Comparison of ENCODE assay signal across 8 mouse cellular contexts in genomic region chr16:42444863-42445423, GRCm38 (mm10).
A peak's percentile ranks its signal among the peaks of the same experiment; 100 is the strongest.
DNase-seq lines count a peak whose midpoint lies in the region; ATAC-seq lines count a peak whose summit lies in the region.

No protein-coding gene starts in this region.

- H3K36me3 ChIP-seq in forebrain, embryonic 14.5 days (ENCODE audit: control insufficient read depth, insufficient read depth, low read length) = no peaks in the 10 kb centered on the region
- H3K36me3 ChIP-seq in midbrain, embryonic 16.5 days (ENCODE audit: control insufficient read depth, insufficient read depth, low read length) = no peaks in the 10 kb centered on the region

- H3K4me2 ChIP-seq in forebrain, embryonic 14.5 days (ENCODE audit: low read length) = peak overlapping the region; percentile 45
- peak overlapping the region; percentile 56 for H3K4me2 ChIP-seq in midbrain, embryonic 16.5 days (ENCODE audit: low read length)

- H3K9ac ChIP-seq in forebrain, embryonic 14.5 days (ENCODE audit: low read length) = peak overlapping the region; percentile 50; the same call in 1 of the 2 replicates
- H3K9ac ChIP-seq in midbrain, embryonic 16.5 days (ENCODE audit: low read depth, low read length) = peak overlapping the region; percentile 50; the same call in 1 of the 2 replicates

- ATAC-seq in forebrain, embryonic 14.5 days = peak; percentile 91
- peak; percentile 94 for ATAC-seq in midbrain, embryonic 16.5 days

- H3K4me1 ChIP-seq in forebrain, embryonic 14.5 days (ENCODE audit: control insufficient read depth, insufficient read depth, low read length) = peaks cover 16% of the 10 kb centered on the region; the same call in 1 of the 2 replicates
- peaks cover 14% of the 10 kb centered on the region; the same call in 1 of the 2 replicates for H3K4me1 ChIP-seq in midbrain, embryonic 16.5 days (ENCODE audit: control insufficient read depth, insufficient read depth, low read length)

- peak overlapping the region; percentile 82 for H3K27ac ChIP-seq in forebrain, embryonic 14.5 days (ENCODE audit: low read depth, low read length)
- peak overlapping the region; percentile 93 for H3K27ac ChIP-seq in midbrain, embryonic 16.5 days (ENCODE audit: low read length)

- no peaks in the 10 kb centered on the region for H3K27me3 ChIP-seq in forebrain, embryonic 14.5 days (replicated peaks; ENCODE audit: control insufficient read depth, insufficient read depth, low read length)
- no peaks in the 10 kb centered on the region for H3K27me3 ChIP-seq in midbrain, embryonic 16.5 days (ENCODE audit: control insufficient read depth, insufficient read depth, low read depth, low read length)

- no peaks in the 10 kb centered on the region for H3K9me3 ChIP-seq in forebrain, embryonic 14.5 days (replicated peaks; ENCODE audit: control insufficient read depth, low read length)
- 0 out of 2 replicates have a peak, but pooled peaks cover 3% of the 10 kb centered on the region for H3K9me3 ChIP-seq in midbrain, embryonic 16.5 days (replicated peaks; ENCODE audit: control insufficient read depth, low read length, poor library complexity, severe bottlenecking)

- 15% methylated on average over 6 of the region's 6 CpGs for WGBS in forebrain, embryonic 14.5 days
- 5% methylated on average over 6 of the region's 6 CpGs for whole genome bisulfite sequencing in midbrain, embryonic 16.5 days

- H3K4me3 ChIP-seq in forebrain, embryonic 14.5 days (ENCODE audit: low read depth, low read length) = peak overlapping the region; percentile 19
- H3K4me3 ChIP-seq in midbrain, embryonic 16.5 days (ENCODE audit: low read depth, low read length) = peak overlapping the region; percentile 15; the same call in 1 of the 2 replicates

- DNase-seq in embryo, embryonic 10.5 days (ENCODE audit: low spot score) = peak; percentile 55
- no peak for DNase-seq in embryo, embryonic 9.5 days (ENCODE audit: extremely low spot score)
- peak; percentile 13 for DNase-seq in ZHBTc4 (ENCODE audit: low read depth, low spot score)
- peak; percentile 81 for DNase-seq in forebrain, embryonic 14.5 days (ENCODE audit: low spot score)
- peak; percentile 29 to 40 for DNase-seq in layer of hippocampus, adult 8-10 months (ENCODE audit: low spot score in 2 of 2)
- DNase-seq in thymus, postnatal 10 days (ENCODE audit: low spot score in 2 of 2) = no peak
- DNase-seq in spleen, adult 18-20 months = no peak

Comparison
In these comparisons a context has a peak if more than half of its experiments do, and no peak if none do; other contexts are left out.
1. DNase-seq: peak in embryo, embryonic 10.5 days (single experiment), ZHBTc4 (single experiment), forebrain, embryonic 14.5 days (single experiment) and layer of hippocampus, adult 8-10 months (2 of 2); none in embryo, embryonic 9.5 days (single experiment), thymus, postnatal 10 days (0 of 2) and spleen, adult 18-20 months (0 of 2).